Mouse (Mus musculus) urinary bladder, adult 18-20 months (tissue): ENCODE measurements around the gene Txnrd2.

Experiments used
- DNase-seq, 2 experiments: peaks; one replicate each; pipeline ENCODE4 v3.0.0; 2022; ENCODE audit warnings: low spot score in 2 of 2, mixed read lengths in 2 of 2

The Txnrd2 gene

GRCm38 (mm10) chr16:18426215-18426791 lies at the start of gene Txnrd2:
Gene Txnrd2 (plus strand): TSS chr16:18426384.
- DNase-seq: peak; percentile 81 to 90

- no peak for DNase-seq
Measured at GRCm38 (mm10) chr16:18377203-18377602, 49.0 kb upstream of the Txnrd2 start.

- DNase-seq: no peak
Measured at GRCm38 (mm10) chr16:18378489-18378888, 47.7 kb upstream of the Txnrd2 start.

- no peak for DNase-seq
Measured at GRCm38 (mm10) chr16:18379338-18380001, 46.7 kb upstream of the Txnrd2 start.

GRCm38 (mm10) chr16:18380495-18381063 lies 45.6 kb upstream of the Txnrd2 start:
- DNase-seq: no peak

GRCm38 (mm10) chr16:18381621-18382258 lies 44.4 kb upstream of the Txnrd2 start:
- DNase-seq: no peak

GRCm38 (mm10) chr16:18383045-18383726 lies 43.0 kb upstream of the Txnrd2 start:
- no peak for DNase-seq

GRCm38 (mm10) chr16:18383756-18384155 lies 42.4 kb upstream of the Txnrd2 start:
- DNase-seq: no peak

- no peak for DNase-seq
Measured at GRCm38 (mm10) chr16:18384211-18384610, 42.0 kb upstream of the Txnrd2 start.

- no peak for DNase-seq
Measured at GRCm38 (mm10) chr16:18384659-18385058, 41.5 kb upstream of the Txnrd2 start.

GRCm38 (mm10) chr16:18385411-18385810 lies 40.8 kb upstream of the Txnrd2 start:
- DNase-seq: no peak

- no peak for DNase-seq
Measured at GRCm38 (mm10) chr16:18386451-18386850, 39.7 kb upstream of the Txnrd2 start.

- no peak for DNase-seq
Measured at GRCm38 (mm10) chr16:18386972-18387371, 39.2 kb upstream of the Txnrd2 start.

- no peak for DNase-seq
Measured at GRCm38 (mm10) chr16:18387704-18388582, 38.2 kb upstream of the Txnrd2 start.

GRCm38 (mm10) chr16:18388583-18389435 lies 37.4 kb upstream of the Txnrd2 start:
- DNase-seq: no peak

GRCm38 (mm10) chr16:18390399-18390798 lies 35.8 kb upstream of the Txnrd2 start:
- DNase-seq: no peak

- no peak for DNase-seq
Measured at GRCm38 (mm10) chr16:18391127-18391526, 35.1 kb upstream of the Txnrd2 start.

GRCm38 (mm10) chr16:18391728-18392127 lies 34.5 kb upstream of the Txnrd2 start:
- no peak for DNase-seq

- DNase-seq: peak; percentile 81 to 86
Measured at GRCm38 (mm10) chr16:18392469-18393426, 33.4 kb upstream of the Txnrd2 start.
